Mouse (Mus musculus) layer of hippocampus, postnatal 10 days (tissue): ENCODE results near the gene Dcun1d5. TPM values are rescaled to one million over a fixed set of nuclear protein-coding genes. Genes with fewer than 3 reads are reported as not detected.
"Not testable (repeated sequence)": the region's sequence is repeated elsewhere in the genome, so short reads cannot be mapped to it uniquely, and the experiment has no call there.

Experiments used
- DNase-seq, 2 experiments: peaks; one replicate each; pipeline ENCODE4 v3.0.0; 2021; ENCODE audit warnings: low spot score in 2 of 2
- long read RNA-seq: library from polyadenylated mRNA; stranded (forward); transcript quantifications from one replicate; pipeline ENCODE4 v2.0.0, GENCODE M21; 2023
- total RNA-seq, 2 experiments: library from RNA; stranded (reverse); gene quantifications; 2 replicates each; pipeline ENCODE4 v1.2.3; 2021

The Dcun1d5 gene
- total RNA-seq = 100 to 1,000 TPM in 1 of 2 experiments, 10 to 100 TPM in 1; 86.5 to 103 TPM
- long read RNA-seq, transcript Dcun1d5-202 (8 exons, 2,421 nt) = major isoform, 100 of 224 reads
- long read RNA-seq, transcript Dcun1d5-201 (7 exons, 1,122 nt) = minor isoform, 5 of 224 reads
- long read RNA-seq, partial matches to known transcripts = 113 of 224 reads
- long read RNA-seq, other reads (novel, unspliced or antisense) = 6 of 224 reads

- DNase-seq = peak; percentile 92 to 93
These were observed at the start of gene Dcun1d5, which contains the start of gene Dync2h1 for GRCm38 (mm10) chr9:7184172-7184896. Dcun1d5 (plus strand) TSS chr9:7184520. Dync2h1 (minus strand) TSS chr9:7184446.

DNA sequence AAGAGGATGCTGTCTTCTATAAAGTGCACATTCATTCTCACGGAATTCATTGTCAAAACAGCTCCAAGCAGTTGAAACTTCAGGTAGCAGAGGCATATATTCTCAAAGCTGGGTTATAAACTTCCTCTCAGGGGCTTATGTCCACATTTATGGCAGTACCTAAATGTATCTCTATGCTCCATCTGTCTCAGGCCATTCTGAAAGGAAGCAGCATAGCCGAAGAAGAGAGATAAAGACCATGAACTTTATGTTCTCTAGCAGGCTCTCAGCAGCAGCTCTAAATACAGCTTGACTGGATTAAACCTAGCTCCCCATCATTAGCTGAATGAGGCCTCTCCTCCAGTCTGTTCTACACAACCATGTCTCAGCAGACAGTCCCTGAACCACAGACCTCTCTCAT, 29.9 kb upstream of the Dcun1d5 start:
- no peak for DNase-seq

DNA sequence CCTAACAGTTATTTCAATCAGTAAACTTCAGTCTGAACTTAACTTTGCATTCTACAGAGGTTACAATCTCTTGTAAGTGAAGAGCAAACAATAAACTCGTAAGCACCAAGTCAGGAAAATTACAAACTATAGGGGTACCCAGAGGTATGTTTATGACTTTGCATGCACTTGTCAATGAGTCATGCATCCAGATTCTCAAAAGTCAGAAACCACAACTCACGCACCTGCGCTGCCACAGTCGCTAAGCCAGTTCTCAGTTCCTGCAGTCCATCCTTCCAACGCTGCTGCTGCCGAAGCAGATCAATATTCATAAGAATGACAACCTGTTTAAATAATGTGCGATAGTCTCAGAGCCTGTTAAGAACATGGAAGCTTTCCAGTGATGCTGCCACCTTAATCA, 25.7 kb upstream of the Dcun1d5 start:
- DNase-seq = no peak

GRCm38 (mm10) chr9:7159718-7160117, 24.6 kb upstream of the Dcun1d5 start:
- no peak for DNase-seq

- no peak for DNase-seq
These were observed 23.6 kb upstream of the Dcun1d5 start for GRCm38 (mm10) chr9:7160688-7161087.

DNA sequence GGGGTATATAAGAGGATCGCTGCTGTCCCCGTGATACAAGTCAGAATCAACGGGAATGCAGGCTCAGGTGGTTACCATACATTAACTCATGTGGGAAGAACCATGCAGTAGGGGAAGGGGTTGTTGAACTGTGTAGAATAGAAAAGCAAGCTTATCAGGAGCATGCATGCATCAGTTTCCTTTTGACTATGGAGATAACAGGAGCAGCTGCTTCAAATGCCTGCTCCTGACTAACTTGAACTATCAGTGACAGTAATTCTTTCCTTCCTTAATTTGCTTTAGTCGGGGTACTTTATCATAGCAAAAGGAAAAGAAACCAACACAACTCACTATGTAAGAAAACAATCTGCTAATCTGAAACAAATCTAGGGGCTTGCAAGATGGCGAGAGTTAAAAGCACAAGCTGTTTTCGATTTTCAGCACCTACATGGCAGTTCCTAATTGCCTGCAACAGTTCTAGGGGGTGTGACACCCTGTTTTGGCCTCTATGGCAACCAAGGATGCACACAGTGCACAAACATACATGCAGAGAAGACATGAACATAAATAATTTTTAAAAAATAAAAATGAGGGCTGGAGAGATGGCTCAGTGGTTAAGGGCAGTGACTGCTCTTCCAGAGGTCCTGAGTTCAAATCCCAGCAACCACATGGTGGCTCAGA, 16.9 kb upstream of the Dcun1d5 start:
- no peak for DNase-seq

- DNase-seq = no peak
These were observed 10.6 kb upstream of the Dcun1d5 start for GRCm38 (mm10) chr9:7173756-7174155.

GRCm38 (mm10) chr9:7176618-7177610, 7.4 kb upstream of the Dcun1d5 start:
- DNase-seq = peak; percentile 86

DNA sequence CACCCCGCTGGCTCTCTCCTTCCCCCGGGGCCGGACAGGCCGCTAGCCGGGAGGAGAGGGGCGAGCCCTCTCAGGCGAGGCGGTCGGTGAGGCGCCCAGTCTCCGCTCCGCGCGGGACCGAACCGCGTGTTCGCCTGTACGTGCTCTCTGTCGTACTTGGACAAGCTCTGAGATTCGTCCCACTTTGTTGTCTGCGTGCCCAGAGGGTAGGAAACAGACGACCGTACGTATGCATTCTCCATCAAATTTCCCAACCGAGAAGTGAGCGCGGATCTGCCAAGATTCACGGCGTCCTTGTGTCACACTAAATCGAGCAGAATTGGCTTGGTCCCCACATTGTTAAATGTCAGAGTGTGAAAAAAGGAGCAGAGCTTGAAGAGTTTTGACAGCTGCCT, 574 bp downstream of the Dcun1d5 start:
- peak; percentile 53 to 65 for DNase-seq

GRCm38 (mm10) chr9:7190694-7191093, 6.4 kb downstream of the Dcun1d5 start:
- not testable (repeated sequence) for DNase-seq

DNA sequence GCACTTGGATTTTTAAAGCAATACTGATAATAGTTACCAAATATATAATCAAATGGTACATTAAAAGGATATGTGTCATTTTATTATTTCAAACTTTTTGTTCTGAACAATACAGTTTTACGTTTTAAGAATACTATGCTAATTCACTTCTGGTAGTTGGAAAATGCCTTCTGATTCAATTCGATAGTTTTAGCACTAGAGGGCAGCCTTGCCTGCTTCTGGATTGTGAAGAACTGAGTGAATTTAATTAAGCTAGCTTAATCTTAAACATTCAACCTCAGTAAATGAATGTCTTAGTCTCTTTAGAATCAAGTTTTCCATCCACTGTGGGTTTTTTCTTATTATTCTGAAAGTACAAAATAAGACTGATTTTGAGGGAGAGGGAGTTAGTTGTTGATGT, 31.9 kb downstream of the Dcun1d5 start:
- peak in 1 of 2 experiments; percentile 18 for DNase-seq

GRCm38 (mm10) chr9:7221024-7221423, 36.7 kb downstream of the Dcun1d5 start:
- DNase-seq = no peak

GRCm38 (mm10) chr9:7221460-7221859, 37.1 kb downstream of the Dcun1d5 start:
- no peak for DNase-seq

DNA sequence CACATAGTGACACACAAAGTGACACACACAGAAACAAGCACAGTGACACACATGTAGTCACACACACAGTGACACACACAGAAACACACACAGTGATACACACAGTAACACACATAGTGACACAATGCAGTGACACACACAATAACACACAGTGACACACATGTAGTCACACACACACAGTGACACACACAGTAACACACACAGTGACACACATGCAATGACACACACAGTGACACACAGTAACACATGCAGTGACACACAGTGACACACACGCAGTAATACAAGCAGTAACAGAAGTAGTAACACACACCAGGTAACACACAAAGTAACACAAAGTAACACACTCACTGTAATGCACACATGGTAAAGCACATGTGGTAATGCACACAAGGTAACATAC, 54.3 kb downstream of the Dcun1d5 start:
- DNase-seq = no peak

- DNase-seq = no peak
These were observed 55.6 kb downstream of the Dcun1d5 start for GRCm38 (mm10) chr9:7239967-7240366.

- DNase-seq = no peak
These were observed 68.7 kb downstream of the Dcun1d5 start for GRCm38 (mm10) chr9:7252797-7253654.
